Mouse (Mus musculus) midbrain, embryonic 14.5 days (tissue): ENCODE measurements around the gene Fndc3a. TPM values are rescaled to one million over a fixed set of nuclear protein-coding genes. Genes with fewer than 3 reads are reported as not detected.

Experiments used
- ATAC-seq: fragments of 200-750 bp; cut with Nextera tagmentation; 2 replicates; pipeline ENCODE4 v1.8.0; 2017; ENCODE audit warnings: moderate number of reproducible peaks, moderate library complexity; ENCODE audit not compliant: low FRiP score, low TSS enrichment
- DNase-seq: peaks from one replicate; pipeline ENCODE4 v3.0.0-alpha.2; 2015
- H3K27ac ChIP-seq: fragments of 300-500 bp; sonication (generic); replicated peaks from 2 replicates; pipeline ENCODE4 v1.5.1; 2014; ENCODE audit warnings: mild to moderate bottlenecking, low read depth, low read length, moderate library complexity
- H3K27me3 ChIP-seq: fragments of 300-500 bp; sonication (generic); 2 replicates; pipeline ENCODE4 v1.6.1; 2014; ENCODE audit warnings: low read length, control low read depth, mixed read lengths; ENCODE audit not compliant: control insufficient read depth, insufficient read depth
- H3K36me3 ChIP-seq: fragments of 300-500 bp; sonication (generic); 2 replicates; pipeline ENCODE4 v1.6.1; 2014; ENCODE audit warnings: low read length, control low read depth; ENCODE audit not compliant: control insufficient read depth, insufficient read depth
- H3K4me1 ChIP-seq: fragments of 300-500 bp; sonication (generic); 2 replicates; pipeline ENCODE4 v1.6.1; 2014; ENCODE audit warnings: mild to moderate bottlenecking, antibody characterized with exemption, low read length, control low read depth; ENCODE audit not compliant: control insufficient read depth, insufficient read depth
- H3K4me2 ChIP-seq: fragments of 300-500 bp; sonication (generic); 2 replicates; pipeline ENCODE4 v1.6.1; 2014; ENCODE audit warnings: mild to moderate bottlenecking, low read length, moderate library complexity
- H3K4me3 ChIP-seq: fragments of 300-500 bp; sonication (generic); replicated peaks from 2 replicates; pipeline ENCODE4 v1.5.1; 2014; ENCODE audit warnings: low read depth, low read length
- H3K9ac ChIP-seq: fragments of 300-500 bp; sonication (generic); replicated peaks from 2 replicates; pipeline ENCODE4 v1.6.1; 2014; ENCODE audit warnings: mild to moderate bottlenecking, low read length, moderate library complexity
- H3K9me3 ChIP-seq: fragments of 300-500 bp; sonication (generic); 2 replicates; pipeline ENCODE4 v1.6.1; 2016; ENCODE audit warnings: low read length, control low read depth, mixed read lengths; ENCODE audit not compliant: control insufficient read depth
- WGBS: fragments of 180-500 bp; shearing (Covaris S2); extraction: QIAGEN DNeasy Blood & Tissue Kit; methylation state at CpG from one replicate; pipeline ENCODE4 v1.1.7; 2014; 5-methylcytosine and 5-hydroxymethylcytosine counted together
- polyA plus RNA-seq: library from polyadenylated mRNA; unstranded; fragments of >200 nt; fragmentation: Nextera tagmentation; extraction: Ambion mirVana; gene quantifications from 2 replicates; pipeline ENCODE4 v1.2.1, GENCODE M21; 2014

Gene Fndc3a
- polyA plus RNA-seq: 44.9 and 48.7 TPM in 2 replicates

GRCm38 (mm10) chr14:72709710-72710340 is at the start of gene Fndc3a:
Fndc3a (minus strand) TSS chr14:72710003.
- WGBS: under 1% methylated on average over 80 of the region's 82 CpGs
- ATAC-seq: peak; percentile 93
- peak within 1 kb of the TSS; percentile 87 for H3K9ac ChIP-seq
- DNase-seq: peak; percentile 95
- peak within 1 kb of the TSS; percentile 87 for H3K27ac ChIP-seq
- peak within 1 kb of the TSS; percentile 70 for H3K4me3 ChIP-seq
- peak within 1 kb of the TSS; percentile 71 for H3K4me2 ChIP-seq
- 0 out of 2 replicates have a peak, but pooled peaks cover 7% of the 10 kb centered on the region for H3K4me1 ChIP-seq
- no peaks in the 10 kb centered on the region for H3K9me3 ChIP-seq
- peaks cover 8% of the 10 kb centered on the region; the same call in 1 of the 2 replicates for H3K27me3 ChIP-seq
- H3K36me3 ChIP-seq: no peaks in the 10 kb centered on the region

- Histone ChIP-seq H3K4me2 (no peak overlapping the region), H3K27ac (no peak overlapping the region), H3K4me3 (no peak overlapping the region), H3K9me3 (no peaks in the 10 kb centered on the region), H3K9ac (no peak overlapping the region), H3K4me1 (no peaks in the 10 kb centered on the region), H3K36me3 (no peaks in the 10 kb centered on the region), H3K27me3 (no peaks in the 10 kb centered on the region)
- DNase-seq (no peak), ATAC-seq (no peak)
- WGBS: 86% methylated on average over 6 of the region's 6 CpGs
These were observed 43.1 kb upstream of the Fndc3a start for GRCm38 (mm10) chr14:72752893-72753292.

- Histone ChIP-seq H3K27ac (no peak overlapping the region), H3K9me3 (no peaks in the 10 kb centered on the region), H3K4me3 (no peak overlapping the region), H3K36me3 (no peaks in the 10 kb centered on the region), H3K4me2 (no peak overlapping the region), H3K9ac (no peak overlapping the region), H3K27me3 (no peaks in the 10 kb centered on the region), H3K4me1 (no peaks in the 10 kb centered on the region)
- 89% methylated on average over 5 of the region's 5 CpGs for WGBS
- no peak for DNase-seq
- ATAC-seq: no peak
These were observed 40.8 kb upstream of the Fndc3a start for GRCm38 (mm10) chr14:72750426-72751182.

- Histone ChIP-seq H3K9me3 (no peaks in the 10 kb centered on the region), H3K9ac (no peak overlapping the region), H3K4me1 (no peaks in the 10 kb centered on the region), H3K4me2 (no peak overlapping the region), H3K4me3 (no peak overlapping the region), H3K36me3 (no peaks in the 10 kb centered on the region), H3K27me3 (no peaks in the 10 kb centered on the region), H3K27ac (no peak overlapping the region)
- WGBS: 91% methylated on average over 5 of the region's 5 CpGs
- no peak for ATAC-seq
- DNase-seq: no peak
These were observed 38.5 kb upstream of the Fndc3a start for GRCm38 (mm10) chr14:72748331-72748730.

- no peak for ATAC-seq
- Histone ChIP-seq H3K9me3 (no peaks in the 10 kb centered on the region), H3K4me2 (no peak overlapping the region), H3K36me3 (no peaks in the 10 kb centered on the region), H3K4me3 (no peak overlapping the region), H3K27me3 (no peaks in the 10 kb centered on the region), H3K27ac (no peak overlapping the region), H3K9ac (no peak overlapping the region), H3K4me1 (no peaks in the 10 kb centered on the region)
- DNase-seq: no peak
- 95% methylated on average over 3 of the region's 3 CpGs for WGBS
These were observed 31.9 kb upstream of the Fndc3a start for GRCm38 (mm10) chr14:72741667-72742066.

- DNase-seq (no peak), ATAC-seq (no peak)
- no peak overlapping the region for H3K27ac ChIP-seq
- no peaks in the 10 kb centered on the region for H3K36me3 ChIP-seq
- no peak overlapping the region for H3K9ac ChIP-seq
- no peaks in the 10 kb centered on the region for H3K4me1 ChIP-seq
- no peak overlapping the region for H3K4me2 ChIP-seq
- no peak overlapping the region for H3K4me3 ChIP-seq
- H3K27me3 ChIP-seq: no peaks in the 10 kb centered on the region
- 87% methylated on average over 5 of the region's 5 CpGs for WGBS
- H3K9me3 ChIP-seq: no peaks in the 10 kb centered on the region
These were observed 30.5 kb upstream of the Fndc3a start for GRCm38 (mm10) chr14:72740336-72740735.

- Histone ChIP-seq H3K4me2 (no peak overlapping the region), H3K36me3 (no peaks in the 10 kb centered on the region), H3K9ac (no peak overlapping the region), H3K4me1 (no peaks in the 10 kb centered on the region), H3K4me3 (no peak overlapping the region), H3K27me3 (no peaks in the 10 kb centered on the region), H3K9me3 (no peaks in the 10 kb centered on the region), H3K27ac (no peak overlapping the region)
- 65% methylated on average over 8 of the region's 8 CpGs for WGBS
- ATAC-seq (no peak), DNase-seq (no peak)
These were observed 29.8 kb upstream of the Fndc3a start for GRCm38 (mm10) chr14:72739484-72740208.

GRCm38 (mm10) chr14:72738776-72739175 is 29.0 kb upstream of the Fndc3a start:
- DNase-seq: no peak

More at GRCm38 (mm10) chr14:72738776-72739175, 29.0 kb upstream of the Fndc3a start:
- no peak for ATAC-seq
- no peak overlapping the region for H3K27ac ChIP-seq
- H3K9ac ChIP-seq: no peak overlapping the region
- H3K4me1 ChIP-seq: no peaks in the 10 kb centered on the region
- H3K36me3 ChIP-seq: no peaks in the 10 kb centered on the region
- H3K4me3 ChIP-seq: no peak overlapping the region
- WGBS: 87% methylated on average over 4 of the region's 4 CpGs
- H3K9me3 ChIP-seq: no peaks in the 10 kb centered on the region
- no peak overlapping the region for H3K4me2 ChIP-seq
- no peaks in the 10 kb centered on the region for H3K27me3 ChIP-seq
